Mouse (Mus musculus): ENCODE data around the gene Megf6.

- TF ChIP-seq CTCF (conservative IDR thresholded peaks at IDR 0.05; ENCODE audit: insufficient read depth, insufficient read length, low read depth, low read length), result no peak
- TF ChIP-seq POLR2A (IDR thresholded peaks at IDR 0.05; ENCODE audit: low read depth, low read length), result no peak
These were observed 27.4 kb downstream of the Megf6 start for GRCm38 (mm10) chr4:154197961-154198360.
